Mouse (Mus musculus) liver, embryonic 14.5 days (tissue): Measurements from ENCODE around the gene Olfr549.

Experiments used
- CTCF ChIP-seq: IDR thresholded peaks from 2 replicates; pipeline ENCODE4 v1.5.1; 2016; ENCODE audit warnings: antibody characterized with exemption, low read depth, control low read depth
- EP300 ChIP-seq: IDR thresholded peaks from 2 replicates; pipeline ENCODE4 v1.6.1; 2016; ENCODE audit warnings: antibody characterized with exemption, low read depth

DNA sequence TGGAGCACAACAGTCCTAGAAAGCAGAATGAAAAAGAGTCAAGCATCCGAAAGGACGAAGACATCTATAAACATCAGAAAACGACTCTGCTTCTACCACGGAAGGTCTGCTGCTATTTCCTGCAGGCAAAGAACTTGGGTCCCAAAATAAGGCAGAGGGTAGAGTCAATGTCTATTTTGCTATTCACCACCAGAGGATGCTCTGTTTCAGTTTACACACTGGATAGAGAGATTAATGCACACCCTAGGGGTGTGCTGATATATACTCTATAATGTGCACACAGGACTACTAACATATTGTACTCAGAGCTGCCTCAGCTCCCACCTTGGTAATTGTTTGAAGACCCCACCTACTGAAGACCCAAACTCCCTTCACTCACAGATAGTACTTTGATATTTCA, 16.5 kb downstream of the Olfr549 start:
- TF ChIP-seq CTCF = peak; percentile 18; the same call in 1 of the 2 replicates
- TF ChIP-seq EP300 = no peak
